Mouse (Mus musculus): ENCODE results near the gene Fibp.
"Not testable (repeated sequence)": the region's sequence is repeated elsewhere in the genome, so short reads cannot be mapped to it uniquely, and the experiment has no call there.

DNA sequence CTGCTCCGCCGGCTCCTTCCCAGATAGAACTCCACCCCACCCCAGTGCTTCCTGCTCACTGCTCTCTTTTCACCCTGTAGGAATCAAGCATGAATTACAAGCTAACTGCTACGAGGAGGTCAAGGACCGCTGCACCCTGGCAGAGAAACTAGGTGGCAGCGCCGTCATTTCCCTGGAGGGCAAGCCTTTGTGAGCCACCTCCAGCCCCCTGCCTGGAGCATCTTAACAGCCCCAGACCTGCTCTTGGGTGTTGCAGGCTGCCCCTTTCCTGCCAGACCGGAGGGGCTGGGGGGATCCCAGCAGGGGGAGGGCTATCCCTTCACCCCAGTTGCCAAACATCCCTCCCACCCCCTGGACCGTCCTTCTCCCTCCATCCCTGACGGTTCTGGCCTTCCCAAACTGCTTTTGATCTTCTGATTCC lies 32.9 kb downstream of the Fibp start:
- TF ChIP-seq CTCF (IDR thresholded peaks at IDR 0.05; ENCODE audit: low read depth, low read length); POLR2A (IDR thresholded peaks at IDR 0.05; ENCODE audit: borderline replicate concordance, low read depth, low read length): not testable (repeated sequence)

All from bone marrow macrophage, adult 2 months (primary cell).